Mouse (Mus musculus): ENCODE data around the gene Apeh.

Gene Apeh

DNA sequence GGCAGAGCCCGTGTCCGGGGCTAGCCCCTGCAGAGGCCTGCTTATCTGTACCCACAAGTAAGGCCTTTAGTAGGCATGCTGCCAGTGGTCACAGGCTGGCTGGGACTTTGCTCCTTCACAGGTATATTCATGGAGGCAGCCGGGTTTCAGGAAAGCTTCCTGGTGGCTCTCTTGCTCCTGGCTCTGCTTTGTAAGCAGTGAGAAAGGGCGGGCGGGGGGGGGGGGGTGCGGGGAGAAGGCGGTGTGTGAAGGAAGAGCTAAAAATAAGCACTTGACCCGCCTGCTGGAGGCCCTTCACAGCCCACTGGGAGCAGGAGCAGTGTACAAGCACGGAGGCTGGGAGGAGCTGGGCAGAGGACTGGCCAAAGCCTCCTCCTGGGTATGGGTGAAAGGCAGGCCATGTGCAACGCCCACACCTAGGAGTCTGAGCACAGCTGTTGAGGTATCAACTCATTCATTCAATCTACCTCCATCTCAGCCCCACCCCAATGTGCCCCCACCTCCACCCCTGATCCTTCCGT is 25.5 kb upstream of the Apeh start:
- DNase-seq, result peak; percentile 68 to 82

DNA sequence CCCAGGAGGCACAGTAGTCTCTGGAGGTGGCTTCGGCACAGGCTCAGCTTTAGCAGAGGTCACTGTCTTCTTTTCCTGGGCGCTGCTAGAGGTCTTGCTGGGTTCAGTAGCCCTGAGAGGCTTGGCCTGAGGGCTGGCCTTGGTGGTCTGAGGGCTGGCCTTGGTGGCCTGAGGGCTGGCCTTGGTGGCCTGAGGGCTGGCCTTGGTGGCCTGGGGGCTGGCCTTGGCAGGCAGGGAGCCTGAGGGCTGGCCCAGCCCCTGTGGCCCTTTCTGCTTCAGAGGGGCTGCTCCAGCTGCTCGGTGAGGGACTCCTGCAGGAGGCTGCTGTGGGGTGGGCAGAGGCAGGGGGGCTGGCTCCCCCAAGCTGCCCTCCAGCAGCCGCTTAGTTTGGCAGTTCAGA is 22.7 kb upstream of the Apeh start:
- no peak for DNase-seq

DNA sequence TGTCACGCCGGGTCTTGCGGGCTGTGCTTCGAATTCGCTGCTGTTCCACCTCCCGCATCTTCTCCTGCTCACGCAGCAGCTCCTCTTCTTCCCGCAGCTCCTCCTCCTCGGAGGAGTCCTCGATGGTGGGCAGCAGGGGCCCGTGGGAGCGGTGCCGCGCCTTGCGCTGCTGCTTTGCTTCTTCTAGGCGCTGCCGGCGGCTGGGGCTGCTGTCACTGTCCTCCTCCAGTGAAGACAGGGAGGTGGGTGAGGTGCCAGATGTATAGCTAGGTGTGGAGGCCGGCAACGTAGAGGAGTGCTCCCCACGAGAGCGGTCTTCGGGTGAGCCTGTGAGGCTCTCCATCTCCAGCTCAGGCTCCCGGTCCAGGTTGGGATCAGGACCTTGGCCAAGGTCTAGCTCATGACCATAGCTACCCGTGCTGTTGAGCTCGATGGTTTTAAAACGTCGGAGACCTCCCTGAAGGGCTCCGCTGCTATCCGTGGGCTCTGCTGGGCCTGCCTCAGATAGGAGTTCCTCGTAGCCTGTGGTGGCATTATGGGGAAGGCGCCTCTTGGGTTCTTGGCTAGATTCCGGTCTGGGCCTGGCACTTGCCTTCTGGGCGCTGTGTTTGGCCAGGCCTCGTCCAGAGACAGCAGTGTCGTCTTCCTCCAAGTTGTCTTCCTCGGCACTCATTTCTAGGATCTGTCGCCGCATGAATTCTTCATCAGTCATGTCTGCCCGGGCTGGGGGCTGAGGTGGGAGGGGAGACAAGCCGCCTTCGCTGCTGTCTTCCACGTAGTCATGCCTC is 21.1 kb upstream of the Apeh start:
- DNase-seq, result no peak

DNA sequence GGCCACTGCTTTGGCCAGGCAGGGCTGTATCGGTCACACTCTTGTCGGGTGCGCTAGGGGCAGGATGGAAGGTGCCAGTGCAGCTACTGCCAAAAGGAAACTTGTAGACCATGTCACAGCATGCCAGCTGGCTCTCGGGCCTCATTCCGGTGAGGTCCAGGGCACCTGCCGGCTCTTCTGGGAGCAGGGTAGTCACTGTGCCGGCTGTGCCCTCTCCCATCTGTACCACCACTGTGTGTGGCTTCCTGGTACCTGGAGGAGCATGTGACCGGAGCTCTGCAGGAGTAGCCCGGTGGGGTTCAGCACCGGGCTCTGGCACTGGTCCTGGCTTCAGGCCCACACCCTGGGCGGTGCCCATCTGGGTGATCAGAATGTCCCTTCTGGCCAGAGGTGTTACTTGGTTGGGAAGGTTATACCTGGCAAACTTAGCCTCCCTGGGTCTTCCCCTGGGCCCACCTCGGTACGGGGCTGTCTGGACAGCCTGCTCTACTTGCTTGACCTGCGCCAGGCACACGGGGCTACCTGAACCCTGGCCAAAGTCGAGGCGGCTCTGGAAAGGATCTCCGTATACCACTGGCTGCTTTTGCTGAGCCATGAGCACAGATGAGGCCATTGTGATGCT is 18.4 kb upstream of the Apeh start:
- no peak for DNase-seq

DNA sequence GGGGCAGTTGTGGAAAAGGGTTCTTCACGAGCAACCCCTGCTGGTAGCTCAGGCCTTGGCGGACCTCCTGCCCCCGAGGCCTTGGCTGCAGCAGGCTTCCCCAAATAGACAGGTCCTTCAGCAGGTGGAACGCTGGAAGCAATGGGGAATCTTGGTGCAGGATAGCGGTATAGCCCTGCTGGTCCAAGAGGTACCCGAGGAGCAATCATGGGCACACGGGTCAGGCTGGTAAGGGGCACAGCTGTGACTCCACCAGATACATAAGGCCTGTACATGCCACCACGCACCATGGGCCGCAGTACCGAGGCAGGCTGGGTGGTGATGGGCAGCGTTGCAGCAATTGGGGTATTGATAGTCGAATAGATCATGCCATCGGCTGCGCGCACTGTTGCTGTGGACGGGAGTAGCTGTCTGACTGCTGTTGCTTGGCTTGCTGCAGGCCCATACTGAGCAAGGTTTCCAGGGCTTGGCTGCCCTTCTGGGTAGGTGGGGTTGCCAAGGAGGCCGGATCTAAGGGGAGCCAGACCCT is 17.3 kb upstream of the Apeh start:
- DNase-seq, result no peak

DNA sequence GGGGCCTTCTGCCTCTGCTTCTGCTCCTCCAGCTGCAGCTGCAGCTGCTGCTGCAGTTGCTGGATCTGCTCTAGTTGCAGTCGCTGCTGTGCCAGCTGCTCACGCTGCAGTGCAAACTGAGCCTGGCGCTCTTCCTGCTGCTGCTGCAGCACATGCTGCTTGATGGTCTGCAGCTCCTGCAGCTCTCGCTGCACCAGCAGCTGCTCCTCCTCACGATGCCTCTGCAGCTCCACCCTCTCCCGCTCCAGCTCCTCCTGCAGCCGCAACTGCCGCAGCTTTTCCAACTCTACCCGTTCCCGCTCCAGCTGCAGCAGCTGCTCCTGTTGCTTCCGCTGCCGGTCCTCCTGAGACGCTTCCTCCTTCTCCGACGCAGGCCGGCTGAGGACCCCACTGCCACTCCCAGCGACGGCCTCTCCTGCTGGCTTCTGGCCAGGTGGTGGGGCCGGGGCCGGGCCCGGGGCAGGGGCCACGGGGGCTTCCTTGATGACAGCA is 16.7 kb upstream of the Apeh start:
- DNase-seq, result peak; percentile 52 to 58

DNA sequence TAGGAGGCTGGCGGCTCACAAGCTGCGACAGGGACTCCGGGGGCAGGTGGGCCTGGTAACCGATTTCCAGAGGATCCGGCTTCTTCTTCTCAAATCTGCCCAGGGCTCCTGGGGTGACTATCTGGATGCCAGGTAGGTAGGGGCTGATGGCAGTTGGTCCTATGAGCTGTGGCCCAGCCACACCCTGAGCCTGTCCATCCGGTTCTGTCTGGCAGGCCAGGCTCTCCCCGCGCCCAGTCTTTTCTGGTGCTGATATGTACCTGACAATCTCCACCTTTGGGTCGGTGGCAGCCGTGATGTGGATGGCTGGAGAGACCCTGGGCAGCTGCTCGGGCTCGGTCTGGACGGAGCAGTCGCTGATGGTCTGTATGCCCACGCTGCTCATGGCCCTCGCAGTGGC is 15.8 kb upstream of the Apeh start:
- DNase-seq, result no peak

DNA sequence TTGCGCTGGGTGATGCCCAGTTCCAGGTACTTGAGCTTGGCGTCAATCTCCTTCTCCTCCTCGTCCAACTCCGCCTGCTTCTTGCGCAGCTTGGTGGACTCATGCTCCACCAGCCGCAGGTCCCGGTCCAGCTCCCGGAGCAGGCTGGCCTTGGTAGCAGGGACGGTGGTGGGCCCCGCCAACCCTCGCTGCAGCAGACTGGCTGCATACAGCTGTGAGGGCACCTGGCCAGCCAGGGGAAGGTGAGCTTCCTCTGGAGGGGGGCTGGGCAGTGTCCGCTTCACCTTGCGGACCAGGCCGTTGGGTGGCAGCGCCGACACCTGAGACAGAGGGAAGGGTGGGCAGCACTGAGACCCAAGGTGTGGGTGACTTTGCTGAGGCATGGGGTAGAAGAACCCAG is 13.5 kb upstream of the Apeh start:
- DNase-seq, result no peak

DNA sequence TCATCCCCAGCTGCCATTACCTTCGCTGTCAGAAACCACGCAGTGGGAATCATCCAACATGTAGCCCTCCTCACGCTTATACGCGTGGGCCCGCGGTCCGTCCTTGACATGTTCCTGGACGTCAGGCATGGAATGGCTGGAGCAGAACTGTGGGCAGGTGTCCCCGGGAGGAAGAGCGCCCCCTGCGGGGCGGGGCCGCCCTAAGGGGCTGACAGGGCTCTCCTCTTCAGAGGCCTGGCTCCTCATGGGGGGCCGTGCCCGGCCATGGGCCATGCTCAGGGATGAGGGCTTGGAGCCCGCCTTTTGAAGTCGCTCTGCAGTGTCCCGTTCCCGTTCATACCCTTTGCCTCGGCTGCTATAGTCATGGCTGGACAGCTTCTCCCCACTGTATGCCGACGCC is 11.7 kb upstream of the Apeh start:
- no peak for DNase-seq

DNA sequence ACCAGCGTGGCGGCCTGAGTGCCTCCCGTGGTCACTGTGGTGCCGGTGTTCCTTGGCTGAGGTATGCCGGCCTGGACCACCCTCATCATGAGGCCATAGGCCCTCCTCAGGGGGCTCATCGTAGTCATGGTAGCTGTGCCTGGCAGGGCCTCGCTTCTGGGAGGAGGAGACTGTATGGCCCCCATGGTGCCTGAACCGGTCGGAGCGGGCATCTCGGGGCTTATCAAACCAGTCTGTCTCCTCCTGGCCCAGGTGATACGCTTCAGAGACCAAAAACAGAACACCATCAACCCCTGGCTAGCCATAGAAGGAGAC is 11.1 kb upstream of the Apeh start:
- DNase-seq, result no peak

DNA sequence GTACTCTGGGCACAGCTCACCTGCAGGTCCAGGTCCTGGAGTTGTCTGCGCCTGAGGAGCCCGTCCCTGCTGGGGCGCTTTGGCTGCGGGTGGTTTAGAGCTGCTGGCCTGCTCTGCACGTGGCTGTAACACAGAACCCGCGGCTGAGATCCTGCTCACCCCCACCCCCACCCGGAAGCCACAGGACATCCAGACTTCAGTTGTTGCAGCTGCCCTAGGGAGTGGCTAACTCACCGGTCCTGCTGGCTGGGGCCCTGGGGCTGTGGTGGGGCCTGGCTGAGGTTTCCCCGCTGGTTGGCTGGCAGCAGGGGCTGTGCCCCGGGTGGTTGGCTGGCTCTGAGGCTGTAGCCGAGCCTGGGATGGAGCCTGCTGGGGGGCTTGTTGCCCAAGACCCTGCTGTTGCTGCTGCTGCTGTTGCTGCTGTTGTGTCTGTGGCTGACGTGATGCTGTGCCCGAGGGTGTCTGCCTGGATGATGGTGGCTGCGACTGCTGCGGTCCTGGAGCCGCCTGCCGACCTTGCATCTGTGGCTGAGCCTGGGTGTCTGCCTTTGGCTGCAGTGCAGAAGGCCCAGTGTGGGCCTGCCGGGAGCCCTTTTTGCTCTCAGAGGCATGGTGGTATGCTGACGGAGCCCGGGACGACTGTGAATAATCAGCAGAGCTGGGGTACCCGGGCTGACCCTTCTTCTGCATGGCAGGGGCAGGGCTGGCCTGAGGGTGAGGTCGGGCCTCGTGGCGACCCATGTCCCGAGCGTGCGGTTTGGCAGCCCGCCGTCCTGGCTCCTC is 10.6 kb upstream of the Apeh start:
- peak in 1 of 2 experiments; percentile 29 for DNase-seq

DNA sequence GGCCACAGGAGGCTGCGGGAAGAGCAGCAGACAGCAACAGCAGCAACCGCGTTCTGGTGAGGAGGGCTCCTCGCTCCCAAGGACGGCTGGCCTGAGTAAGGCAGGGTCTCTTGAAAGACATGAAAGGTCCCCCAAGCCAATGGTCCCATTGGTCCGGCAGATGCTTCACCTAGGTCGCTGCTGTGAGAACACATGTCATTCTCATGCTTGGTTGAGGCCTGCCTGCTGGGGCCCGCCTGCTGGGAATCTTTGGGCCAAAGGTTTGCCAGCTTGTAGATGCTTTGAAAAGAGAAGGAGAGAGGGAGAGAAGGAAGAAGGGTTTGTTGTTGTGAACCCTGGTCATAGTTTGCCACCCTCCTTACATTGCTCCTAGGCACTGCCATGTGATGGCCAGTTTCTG is 5.2 kb upstream of the Apeh start:
- no peak for DNase-seq

DNA sequence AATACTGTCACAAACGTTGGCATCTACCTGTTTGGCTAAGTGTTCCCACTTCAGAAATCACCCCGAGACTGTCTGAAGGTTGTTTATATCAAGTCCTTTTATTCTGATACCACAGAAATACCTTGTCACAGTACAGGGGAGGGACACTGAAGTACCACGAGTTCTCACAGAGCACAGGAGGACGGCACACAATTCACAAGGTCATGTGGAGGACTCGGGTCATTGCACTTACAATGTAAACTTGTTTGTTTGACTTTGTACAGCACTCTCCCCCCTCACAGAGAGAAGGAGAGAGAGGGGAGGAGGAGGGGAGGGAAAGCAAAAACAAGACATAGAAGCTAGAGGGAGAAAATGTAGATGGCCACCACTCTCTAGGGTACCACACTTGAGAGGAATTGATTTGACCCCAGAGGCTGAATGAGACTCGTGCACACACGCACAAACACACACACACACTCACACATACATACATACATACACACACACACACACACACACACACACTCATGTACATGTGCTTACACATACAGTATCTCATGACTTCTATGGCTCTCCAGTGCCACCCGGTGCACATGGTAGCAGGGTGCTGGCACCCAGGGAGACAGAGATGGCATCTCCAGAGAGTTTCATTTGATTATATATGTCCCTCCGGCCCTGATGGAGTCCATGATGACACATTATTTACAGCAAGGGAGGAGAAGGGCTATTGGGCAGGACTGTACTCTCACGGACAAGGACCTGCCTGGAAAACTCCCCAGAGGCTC is 1.7 kb upstream of the Apeh start:
- no peak for DNase-seq

DNA sequence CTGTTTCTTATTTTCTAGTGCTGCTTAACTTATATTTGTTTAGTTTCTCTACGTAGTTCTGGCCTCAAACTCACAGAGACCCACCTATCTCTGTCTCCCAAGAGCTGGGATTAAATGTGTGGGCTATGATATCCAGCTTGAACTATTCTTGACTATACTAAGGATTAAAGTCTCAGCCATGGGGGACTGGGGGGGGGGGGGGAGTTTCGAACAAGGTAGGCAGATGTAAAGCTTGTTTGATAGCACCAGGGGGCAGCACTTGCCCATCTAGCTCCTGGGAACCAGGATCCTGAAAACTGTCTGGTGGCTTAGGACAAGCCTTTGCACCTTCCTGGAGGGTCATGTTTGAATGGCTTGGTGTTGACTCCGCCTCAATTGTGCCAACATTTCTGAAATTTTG is 1.1 kb upstream of the Apeh start:
- DNase-seq, result peak; percentile 76 to 83

DNA sequence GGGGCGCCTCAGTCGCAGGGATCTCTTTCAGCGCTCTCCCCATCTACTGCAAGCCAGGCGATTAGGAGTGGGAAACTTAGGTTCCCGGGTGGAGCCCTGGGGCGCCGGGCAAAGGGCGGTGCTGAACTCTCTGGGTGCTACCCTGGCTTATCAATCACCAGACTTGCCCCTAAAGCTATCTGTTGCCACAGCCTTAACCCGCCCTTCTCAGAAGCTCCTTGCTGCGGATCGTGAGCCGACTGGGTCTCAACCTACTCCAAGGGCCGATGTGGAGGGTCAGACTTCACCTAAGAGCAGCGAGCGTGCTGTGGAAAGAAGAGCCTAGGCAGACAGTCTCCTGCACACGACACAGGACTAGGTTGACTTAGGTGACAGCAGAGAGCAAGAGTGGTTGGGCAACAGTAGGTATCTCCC is 599 bp upstream of the Apeh start:
- DNase-seq, result no peak

DNA sequence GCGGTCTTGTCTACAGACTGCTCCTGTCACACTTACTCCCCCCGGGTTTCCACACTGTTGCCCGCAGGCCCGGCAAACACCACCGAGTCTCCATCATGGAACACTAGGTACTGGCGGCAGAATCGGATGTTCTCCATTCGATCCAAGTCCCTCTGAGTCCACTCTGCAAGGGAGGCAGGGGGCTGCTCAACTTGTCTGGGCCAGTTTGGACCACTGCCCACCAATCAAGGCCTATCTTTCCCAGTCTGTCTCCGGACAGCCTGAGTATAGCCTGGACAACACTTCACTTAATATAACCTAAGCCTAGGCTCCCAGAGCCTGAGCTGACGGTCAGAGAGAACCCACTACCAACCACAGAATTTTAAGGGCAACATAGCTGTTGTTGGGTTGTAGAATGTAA is 820 bp downstream of the Apeh start:
- no peak for DNase-seq

DNA sequence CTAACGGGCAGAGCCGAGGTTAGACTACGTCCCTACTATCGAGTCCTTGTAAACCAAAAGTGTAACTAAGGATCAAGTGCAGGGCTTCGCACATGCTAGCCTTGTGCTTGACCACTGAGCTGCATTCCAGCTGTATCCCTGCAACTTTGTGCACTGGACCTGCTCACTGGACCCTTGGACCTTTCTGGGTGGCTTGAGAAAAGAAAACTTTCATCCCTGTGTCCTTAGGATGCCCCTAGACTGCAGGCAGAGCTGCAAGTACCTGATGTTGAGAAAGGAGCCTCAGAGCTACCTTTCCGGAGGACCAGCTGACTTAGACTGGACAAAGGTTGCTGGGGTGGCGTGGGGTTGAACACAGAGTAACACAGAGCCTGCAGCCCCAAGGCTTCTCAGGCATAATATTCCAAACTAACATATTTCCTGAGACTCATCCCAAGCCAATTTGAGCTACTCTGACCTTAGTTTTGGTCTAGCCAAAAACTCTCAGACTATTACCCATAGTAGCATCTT is 3.7 kb downstream of the Apeh start:
- peak in 1 of 2 experiments; percentile 35 for DNase-seq

DNA sequence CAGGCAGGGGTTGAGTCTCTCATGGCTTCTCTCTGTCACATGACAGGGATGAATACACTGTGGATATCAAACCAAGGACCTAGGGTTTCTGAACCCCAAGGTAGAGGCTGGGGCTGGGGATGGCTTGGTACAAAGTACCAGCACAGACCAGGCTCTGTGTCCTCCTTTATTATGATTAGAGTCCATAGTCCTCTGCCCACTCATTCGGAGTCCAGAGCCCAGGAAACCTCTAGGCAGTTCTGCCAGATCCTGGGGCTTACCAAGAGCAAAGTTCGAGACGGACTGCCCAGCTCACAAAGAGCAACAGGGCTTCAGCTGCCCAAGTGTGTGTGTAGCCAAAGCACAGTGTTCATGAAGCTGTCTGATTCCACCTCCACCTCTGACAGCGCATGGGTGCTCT is 9.1 kb downstream of the Apeh start:
- DNase-seq, result no peak

DNA sequence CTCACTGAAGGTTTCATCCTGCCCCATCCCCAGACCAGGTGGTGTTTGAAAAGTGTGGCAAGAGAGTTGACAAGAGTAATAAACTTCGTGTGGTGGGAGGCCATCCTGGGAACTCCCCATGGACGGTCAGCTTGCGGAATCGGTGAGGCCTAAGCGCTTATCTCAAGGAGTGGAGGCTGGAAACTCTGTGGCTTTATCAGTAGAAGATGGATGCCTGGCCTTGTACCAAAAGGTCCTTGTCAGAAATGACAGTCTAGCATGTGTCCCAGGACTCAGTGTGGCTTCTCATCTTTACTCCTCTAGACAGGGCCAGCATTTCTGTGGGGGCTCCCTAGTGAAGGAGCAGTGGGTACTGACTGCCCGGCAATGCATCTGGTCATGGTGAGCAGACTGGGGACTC is 10.8 kb downstream of the Apeh start:
- DNase-seq, result no peak

DNA sequence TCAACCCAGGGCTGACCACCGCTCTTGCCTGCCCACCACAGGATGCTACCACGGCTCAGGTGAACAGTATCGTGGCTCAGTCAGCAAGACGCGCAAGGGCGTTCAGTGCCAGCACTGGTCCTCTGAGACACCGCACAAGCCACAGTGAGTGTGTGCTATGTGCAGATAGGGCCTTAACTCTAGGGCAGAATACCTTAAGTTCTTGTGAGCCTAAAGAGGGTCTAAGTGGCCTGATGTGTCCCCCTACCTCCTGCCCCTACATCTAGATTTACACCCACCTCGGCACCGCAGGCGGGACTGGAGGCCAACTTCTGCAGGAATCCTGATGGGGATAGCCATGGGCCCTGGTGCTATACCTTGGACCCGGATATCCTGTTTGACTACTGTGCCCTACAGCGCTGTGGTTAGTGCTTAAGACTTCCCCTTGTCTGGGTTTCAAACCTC is 11.4 kb downstream of the Apeh start, which contains the start of gene Rnf123:
TSS of gene Rnf123 (minus strand) at position 359 of the 444 bp plus-strand sequence.
- no peak for DNase-seq

DNA sequence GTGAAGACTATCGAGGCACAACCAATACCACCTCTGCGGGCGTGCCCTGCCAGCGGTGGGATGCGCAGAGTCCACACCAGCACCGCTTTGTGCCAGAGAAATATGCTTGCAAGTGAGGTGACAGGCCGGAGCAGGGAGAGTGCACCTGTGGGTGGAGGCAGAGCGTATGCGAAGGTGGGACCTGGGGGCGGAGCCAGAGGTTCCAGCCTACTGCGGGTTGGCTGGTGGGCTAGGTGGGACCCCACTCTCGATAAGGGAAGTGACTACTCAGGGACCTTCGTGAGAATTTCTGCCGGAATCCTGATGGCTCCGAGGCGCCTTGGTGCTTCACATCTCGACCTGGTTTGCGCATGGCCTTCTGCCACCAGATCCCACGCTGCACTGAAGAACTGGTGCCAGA is 11.9 kb downstream of the Apeh start:
- DNase-seq, result peak in 1 of 2 experiments; percentile 45

DNA sequence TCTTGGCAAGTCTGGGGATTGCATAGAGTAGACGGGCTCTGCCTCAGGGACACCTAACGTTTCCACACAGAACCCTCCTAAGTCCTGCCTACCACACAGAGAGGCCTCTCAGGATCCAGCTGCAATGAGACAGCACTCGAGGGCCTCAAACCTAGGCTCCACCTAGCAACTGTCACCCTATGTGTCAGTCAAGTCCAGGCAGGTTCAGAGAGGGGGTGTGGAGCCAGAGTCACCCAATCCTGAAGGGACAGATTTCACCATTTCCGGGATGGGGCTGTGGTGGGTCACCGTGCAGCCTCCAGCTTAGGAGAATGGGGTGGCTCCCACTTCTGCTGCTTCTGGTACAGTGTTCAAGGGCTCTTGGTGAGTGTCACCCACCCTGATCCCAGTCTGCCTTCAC is 14.2 kb downstream of the Apeh start, which contains the start of gene Mst1:
TSS of gene Mst1 (plus strand) at position 269 of the 400 bp plus-strand sequence.
- DNase-seq, result no peak

Measured in kidney, postnatal 4 days (tissue).